Mouse (Mus musculus) hindbrain, embryonic 14.5 days (tissue): Measurements from ENCODE around the gene Setdb2. TPM values are rescaled to one million over a fixed set of nuclear protein-coding genes. Genes with fewer than 3 reads are reported as not detected.

Source experiments
- ATAC-seq: fragments of 200-750 bp; cut with Nextera tagmentation; 2 replicates; pipeline ENCODE4 v1.8.0; 2017; ENCODE audit warnings: moderate number of reproducible peaks, mild to moderate bottlenecking, moderate TSS enrichment, moderate library complexity; ENCODE audit not compliant: low FRiP score
- DNase-seq: peaks from one replicate; pipeline ENCODE4 v3.0.0-alpha.2; 2015; ENCODE audit warnings: low spot score
- H3K27ac ChIP-seq: fragments of 300-500 bp; sonication (generic); 2 replicates; pipeline ENCODE4 v1.5.1; 2014; ENCODE audit warnings: mild to moderate bottlenecking, moderate library complexity
- H3K27me3 ChIP-seq: fragments of 300-500 bp; sonication (generic); 2 replicates; pipeline ENCODE4 v1.6.1; 2014; ENCODE audit warnings: mild to moderate bottlenecking, low read length, mixed read lengths; ENCODE audit not compliant: control insufficient read depth, insufficient read depth
- H3K36me3 ChIP-seq: fragments of 300-500 bp; sonication (generic); replicated peaks from 2 replicates; pipeline ENCODE4 v1.6.1; 2014; ENCODE audit not compliant: control insufficient read depth, insufficient read depth
- H3K4me1 ChIP-seq: fragments of 300-500 bp; sonication (generic); replicated peaks from 2 replicates; pipeline ENCODE4 v1.6.1; 2014; ENCODE audit warnings: antibody characterized with exemption, low read length, mixed read lengths; ENCODE audit not compliant: control insufficient read depth, insufficient read depth
- H3K4me2 ChIP-seq: fragments of 300-500 bp; sonication (generic); replicated peaks from 2 replicates; pipeline ENCODE4 v1.6.1; 2014; ENCODE audit warnings: mild to moderate bottlenecking, moderate library complexity
- H3K4me3 ChIP-seq: fragments of 300-500 bp; sonication (generic); replicated peaks from 2 replicates; pipeline ENCODE4 v1.5.1; 2014; ENCODE audit warnings: mild to moderate bottlenecking, low read length
- H3K9ac ChIP-seq: fragments of 300-500 bp; sonication (generic); 2 replicates; pipeline ENCODE4 v1.6.1; 2014
- H3K9me3 ChIP-seq: fragments of 300-500 bp; sonication (generic); 2 replicates; pipeline ENCODE4 v1.6.1; 2016; ENCODE audit warnings: low read length; ENCODE audit not compliant: control insufficient read depth
- WGBS: fragments of 180-500 bp; shearing (Covaris S2); extraction: QIAGEN DNeasy Blood & Tissue Kit; methylation state at CpG from one replicate; pipeline ENCODE4 v1.1.7; 2014; 5-methylcytosine and 5-hydroxymethylcytosine counted together
- polyA plus RNA-seq: library from polyadenylated mRNA; unstranded; fragments of >200 nt; fragmentation: Nextera tagmentation; extraction: Ambion mirVana; gene quantifications from 2 replicates; pipeline ENCODE4 v1.2.1, GENCODE M21; 2014

The Setdb2 gene
- polyA plus RNA-seq, result 6.3 and 8.9 TPM in 2 replicates

- H3K4me3 ChIP-seq, result peak within 1 kb of the TSS; percentile 79
- no peaks in the 10 kb centered on the region for H3K36me3 ChIP-seq
- no peaks in the 10 kb centered on the region for H3K27me3 ChIP-seq
- under 1% methylated on average over 66 of the region's 66 CpGs for WGBS
- H3K9me3 ChIP-seq, result no peaks in the 10 kb centered on the region
- H3K4me1 ChIP-seq, result peaks cover 5% of the 10 kb centered on the region
- H3K9ac ChIP-seq, result peak within 1 kb of the TSS; percentile 62
- ATAC-seq (peak; percentile 100), DNase-seq (peak; percentile 87)
- H3K4me2 ChIP-seq, result peak within 1 kb of the TSS; percentile 92
- peak within 1 kb of the TSS; percentile 69 for H3K27ac ChIP-seq
These were observed at the start of gene Setdb2, which contains the start of gene Cab39l for GRCm38 (mm10) chr14:59440558-59441471. TSS of gene Setdb2 (minus strand) at chr14:59440884. TSS of gene Cab39l (plus strand) at chr14:59440972.

DNA sequence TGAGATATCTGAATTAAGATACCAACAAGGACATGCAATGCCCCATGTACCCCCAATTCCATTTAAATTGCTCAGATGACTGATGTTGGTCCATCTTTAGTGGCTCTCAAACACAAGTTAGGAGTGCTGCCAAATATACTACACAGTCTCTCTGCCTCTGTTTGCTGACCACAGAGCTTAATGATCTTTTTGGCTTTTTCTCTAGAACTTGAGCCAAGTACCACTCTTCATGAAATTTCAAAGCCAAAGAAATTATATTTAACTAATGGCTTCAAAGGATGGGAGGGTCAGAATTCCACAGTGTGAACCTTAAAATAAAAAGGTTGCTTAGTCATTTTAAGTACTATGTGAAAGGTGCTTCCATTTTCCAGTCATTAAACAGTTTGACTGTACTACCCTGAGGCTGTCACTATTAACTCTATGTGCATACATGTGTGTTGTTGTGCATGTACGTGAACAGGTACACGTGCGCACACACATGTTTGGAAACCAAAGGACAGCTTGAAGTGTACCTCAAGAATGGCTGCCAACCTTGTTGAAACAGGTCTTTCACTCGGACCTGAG is 44.6 kb upstream of the Setdb2 start:
- no peak for ATAC-seq
- no peak for DNase-seq
- no peaks in the 10 kb centered on the region for H3K4me1 ChIP-seq
- no peak overlapping the region for H3K9ac ChIP-seq
- H3K36me3 ChIP-seq, result no peaks in the 10 kb centered on the region
- no peaks in the 10 kb centered on the region for H3K9me3 ChIP-seq
- H3K4me2 ChIP-seq, result no peak overlapping the region
- no peak overlapping the region for H3K4me3 ChIP-seq
- H3K27me3 ChIP-seq, result no peaks in the 10 kb centered on the region
- no peak overlapping the region for H3K27ac ChIP-seq
- WGBS, result 92% methylated on average over 4 of the region's 4 CpGs

- Histone ChIP-seq H3K4me1 (no peaks in the 10 kb centered on the region), H3K9me3 (no peaks in the 10 kb centered on the region), H3K27ac (0 out of 2 replicates have a peak overlapping the region, but pooled peaks have one; percentile 35), H3K4me2 (no peak overlapping the region), H3K27me3 (no peaks in the 10 kb centered on the region), H3K4me3 (no peak overlapping the region), H3K36me3 (no peaks in the 10 kb centered on the region), H3K9ac (no peak overlapping the region)
- DNase-seq (no peak), ATAC-seq (no peak)
- WGBS, result 65% methylated on average over 6 of the region's 6 CpGs
These were observed 38.0 kb upstream of the Setdb2 start for GRCm38 (mm10) chr14:59478699-59479098.

- no peaks in the 10 kb centered on the region for H3K4me1 ChIP-seq
- DNase-seq (no peak), ATAC-seq (no peak)
- no peaks in the 10 kb centered on the region for H3K36me3 ChIP-seq
- H3K27ac ChIP-seq, result no peak overlapping the region
- H3K27me3 ChIP-seq, result no peaks in the 10 kb centered on the region
- H3K9me3 ChIP-seq, result no peaks in the 10 kb centered on the region
- no peak overlapping the region for H3K4me3 ChIP-seq
- no peak overlapping the region for H3K9ac ChIP-seq
- WGBS, result 86% methylated on average over 1 of the region's 1 CpGs
- no peak overlapping the region for H3K4me2 ChIP-seq
These were observed 30.1 kb upstream of the Setdb2 start for GRCm38 (mm10) chr14:59470781-59471180.

GRCm38 (mm10) chr14:59467798-59468197 is 27.1 kb upstream of the Setdb2 start:
- H3K4me2 ChIP-seq, result no peak overlapping the region
- H3K4me3 ChIP-seq, result no peak overlapping the region
- ATAC-seq (no peak), DNase-seq (no peak)
- no peaks in the 10 kb centered on the region for H3K4me1 ChIP-seq
- WGBS, result 62% methylated on average over 1 of the region's 1 CpGs
- H3K27ac ChIP-seq, result no peak overlapping the region
- no peaks in the 10 kb centered on the region for H3K36me3 ChIP-seq
- no peak overlapping the region for H3K9ac ChIP-seq
- no peaks in the 10 kb centered on the region for H3K9me3 ChIP-seq
- H3K27me3 ChIP-seq, result no peaks in the 10 kb centered on the region

DNA sequence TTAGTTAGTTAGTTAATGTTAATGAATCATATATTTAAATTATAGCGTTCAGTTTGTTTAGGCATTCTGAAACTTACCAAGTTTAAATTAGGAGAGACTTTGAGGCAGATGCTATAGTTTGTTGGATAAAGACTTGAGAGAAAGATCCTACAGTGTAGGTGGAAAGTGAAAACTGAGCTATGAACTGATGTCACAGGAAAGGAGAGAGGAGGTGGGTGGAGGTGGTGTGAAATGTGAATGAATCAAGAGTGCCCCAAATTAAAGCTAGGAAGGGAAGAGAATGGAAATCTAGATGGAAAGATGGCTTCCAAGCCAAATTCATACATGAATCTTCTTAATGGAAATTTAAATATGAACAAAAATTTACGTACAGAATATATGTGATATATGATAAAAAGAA is 25.8 kb upstream of the Setdb2 start:
- Histone ChIP-seq H3K4me3 (no peak overlapping the region), H3K9me3 (no peaks in the 10 kb centered on the region), H3K27me3 (no peaks in the 10 kb centered on the region), H3K9ac (no peak overlapping the region), H3K27ac (no peak overlapping the region), H3K36me3 (peaks cover 7% of the 10 kb centered on the region; the same call in 1 of the 2 replicates), H3K4me1 (no peaks in the 10 kb centered on the region), H3K4me2 (no peak overlapping the region)
- DNase-seq (no peak), ATAC-seq (no peak)
- 92% methylated on average over 2 of the region's 2 CpGs for WGBS

DNA sequence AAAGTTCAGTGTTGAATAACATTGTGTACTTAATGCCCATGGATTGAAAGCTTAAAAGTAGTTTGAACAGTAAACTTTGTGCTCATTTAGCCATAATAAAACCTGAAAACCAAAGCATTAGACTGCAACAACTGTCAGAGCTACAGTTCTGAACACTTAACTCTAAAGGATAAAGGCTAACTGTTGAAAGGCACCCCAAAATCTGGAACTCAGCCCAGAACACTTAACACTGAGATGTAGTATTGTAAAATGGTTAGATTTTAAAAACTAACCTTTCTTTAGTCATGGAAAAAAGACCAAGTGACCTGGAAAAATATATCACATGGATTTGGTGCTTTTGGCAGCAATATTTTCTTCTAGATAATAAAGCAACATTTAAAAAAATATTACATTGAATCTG is 7.3 kb upstream of the Setdb2 start:
- H3K4me3 ChIP-seq, result no peak overlapping the region
- H3K4me2 ChIP-seq, result no peak overlapping the region
- DNase-seq (no peak), ATAC-seq (no peak)
- H3K9ac ChIP-seq, result no peak overlapping the region
- H3K27ac ChIP-seq, result no peak overlapping the region
- 0 out of 2 replicates have a peak, but pooled peaks cover 3% of the 10 kb centered on the region for H3K9me3 ChIP-seq
- no peaks in the 10 kb centered on the region for H3K4me1 ChIP-seq
- no peaks in the 10 kb centered on the region for H3K36me3 ChIP-seq
- H3K27me3 ChIP-seq, result no peaks in the 10 kb centered on the region

DNA sequence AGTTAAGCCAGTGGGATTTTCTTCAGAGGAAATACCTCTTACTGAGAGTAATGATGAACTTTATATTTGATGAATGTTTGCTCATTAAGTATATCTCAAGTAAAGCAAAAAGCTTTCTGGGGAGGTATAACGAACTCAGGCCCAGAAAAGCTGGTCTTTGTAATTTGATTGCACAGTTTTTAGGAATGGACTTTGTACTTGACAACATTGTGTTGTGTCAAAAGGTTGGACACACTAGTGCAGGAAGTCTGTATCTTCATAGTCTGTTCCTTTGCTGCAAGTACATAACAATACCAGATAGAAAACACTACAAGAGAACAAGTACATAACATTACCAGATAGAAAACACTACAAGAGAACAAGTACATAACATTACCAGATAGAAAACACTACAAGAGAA is 4.7 kb upstream of the Setdb2 start:
- no peak overlapping the region for H3K4me2 ChIP-seq
- H3K4me1 ChIP-seq, result no peaks in the 10 kb centered on the region
- no peaks in the 10 kb centered on the region for H3K36me3 ChIP-seq
- no peaks in the 10 kb centered on the region for H3K27me3 ChIP-seq
- H3K9ac ChIP-seq, result no peak overlapping the region
- ATAC-seq, result no peak
- 95% methylated on average over 1 of the region's 1 CpGs for WGBS
- no peak overlapping the region for H3K27ac ChIP-seq
- DNase-seq, result no peak
- H3K9me3 ChIP-seq, result 0 out of 2 replicates have a peak, but pooled peaks cover 3% of the 10 kb centered on the region
- H3K4me3 ChIP-seq, result no peak overlapping the region

DNA sequence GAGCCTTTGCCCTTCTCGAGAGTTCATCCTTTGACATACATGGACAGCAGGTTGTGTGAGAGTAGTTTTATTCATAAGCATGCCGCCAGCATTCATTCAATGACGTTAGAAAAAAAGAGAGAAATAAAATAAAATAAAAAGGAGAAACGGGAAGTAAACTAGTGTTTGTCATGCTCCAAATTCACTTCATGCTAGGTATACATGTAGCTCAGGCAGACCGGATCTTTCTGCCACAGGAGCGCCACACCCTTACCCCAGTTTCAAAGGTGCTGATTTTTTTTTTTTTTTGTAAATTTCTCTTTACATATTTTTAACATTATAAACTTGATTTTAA is 755 bp upstream of the Setdb2 start:
- Histone ChIP-seq H3K9me3 (no peaks in the 10 kb centered on the region), H3K4me3 (peak overlapping the region; percentile 79), H3K9ac (peak overlapping the region; percentile 62), H3K36me3 (no peaks in the 10 kb centered on the region), H3K27ac (no peak overlapping the region; the same call in 1 of the 2 replicates), H3K4me1 (peaks cover 5% of the 10 kb centered on the region), H3K27me3 (no peaks in the 10 kb centered on the region), H3K4me2 (peak overlapping the region; percentile 92)
- ATAC-seq (no peak), DNase-seq (no peak)
- WGBS, result 12% methylated on average over 6 of the region's 6 CpGs
